Mouse (Mus musculus) embryonic facial prominence, embryonic 14.5 days (tissue): ENCODE results near the gene Tmc8. TPM values are rescaled to one million over a fixed set of nuclear protein-coding genes. Genes with fewer than 3 reads are reported as not detected.

ENCODE experiments used
- ATAC-seq: fragments of 200-750 bp; cut with Nextera tagmentation; 2 replicates; pipeline ENCODE4 v1.8.0; 2017; ENCODE audit warnings: low read depth, moderate number of reproducible peaks, moderate TSS enrichment
- DNase-seq: peaks from one replicate; pipeline ENCODE4 v3.0.0-alpha.2; 2015; ENCODE audit warnings: low spot score
- H3K27ac ChIP-seq: fragments of 300-500 bp; sonication (generic); replicated peaks from 2 replicates; pipeline ENCODE4 v1.5.1; 2014; ENCODE audit warnings: low read depth, mild to moderate bottlenecking, low read length, moderate library complexity
- H3K27me3 ChIP-seq: fragments of 300-500 bp; sonication (generic); replicated peaks from 2 replicates; pipeline ENCODE4 v1.6.1; 2014; ENCODE audit warnings: low read length; ENCODE audit not compliant: control insufficient read depth, insufficient read depth
- H3K36me3 ChIP-seq: fragments of 300-500 bp; sonication (generic); 2 replicates; pipeline ENCODE4 v1.6.1; 2014; ENCODE audit warnings: low read length, mixed read lengths; ENCODE audit not compliant: control insufficient read depth, insufficient read depth
- H3K4me1 ChIP-seq: fragments of 300-500 bp; sonication (generic); 2 replicates; pipeline ENCODE4 v1.6.1; 2014; ENCODE audit warnings: antibody characterized with exemption, low read length; ENCODE audit not compliant: control insufficient read depth, insufficient read depth
- H3K4me2 ChIP-seq: fragments of 300-500 bp; sonication (generic); 2 replicates; pipeline ENCODE4 v1.6.1; 2014; ENCODE audit warnings: low read depth, mild to moderate bottlenecking, low read length, moderate library complexity, mixed read lengths
- H3K4me3 ChIP-seq: fragments of 300-500 bp; sonication (generic); 2 replicates; pipeline ENCODE4 v1.5.1; 2014; ENCODE audit warnings: low read depth, mild to moderate bottlenecking, low read length
- H3K9ac ChIP-seq: fragments of 300-500 bp; sonication (generic); 2 replicates; pipeline ENCODE4 v1.6.1; 2014; ENCODE audit warnings: low read depth, mild to moderate bottlenecking, low read length, moderate library complexity, mixed read lengths
- H3K9me3 ChIP-seq: fragments of 300-500 bp; sonication (generic); 2 replicates; pipeline ENCODE4 v1.6.1; 2016; ENCODE audit warnings: low read length; ENCODE audit not compliant: control insufficient read depth
- WGBS: fragments of 180-500 bp; shearing (Covaris S2); extraction: QIAGEN DNeasy Blood & Tissue Kit; methylation state at CpG from one replicate; pipeline ENCODE4 v1.1.7; 2014; 5-methylcytosine and 5-hydroxymethylcytosine counted together
- polyA plus RNA-seq: library from polyadenylated mRNA; unstranded; fragments of >200 nt; fragmentation: Nextera tagmentation; extraction: Ambion mirVana; gene quantifications from 2 replicates; pipeline ENCODE4 v1.2.1, GENCODE M21; 2014

The Tmc8 gene
- polyA plus RNA-seq, 1 experiment from 2014 or later: 1.3 TPM

DNA sequence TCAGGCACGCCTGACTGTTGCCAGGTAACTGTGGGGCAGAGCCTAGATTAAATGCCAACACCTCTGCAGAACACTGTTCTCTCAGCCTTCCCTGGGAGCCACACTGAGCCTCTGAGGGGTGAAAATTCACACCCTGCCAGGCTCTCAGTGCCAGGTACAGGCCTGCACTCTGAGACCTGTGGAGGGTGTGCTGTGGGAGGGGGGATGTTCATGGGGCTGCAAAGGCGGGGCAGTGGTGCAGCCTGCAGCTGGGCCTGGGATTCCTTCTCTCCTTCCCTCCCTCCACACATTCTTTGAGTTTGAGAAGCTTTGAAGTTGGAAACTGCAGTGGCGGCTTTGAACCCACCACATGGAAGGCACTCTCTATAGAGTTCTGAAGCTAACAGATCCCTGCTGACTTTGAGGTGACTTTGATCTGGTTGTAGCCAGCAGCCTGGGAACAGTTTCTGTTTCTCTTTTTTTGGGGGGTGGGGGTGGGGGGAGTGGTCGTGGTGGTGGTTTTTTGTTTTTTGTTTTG lies 12.2 kb downstream of the Tmc8 start:
- no peak for DNase-seq
- no peak overlapping the region for H3K4me3 ChIP-seq
- no peaks in the 10 kb centered on the region for H3K9me3 ChIP-seq
- H3K4me2 ChIP-seq: no peak overlapping the region
- H3K9ac ChIP-seq: no peak overlapping the region
- H3K4me1 ChIP-seq: peaks cover 9% of the 10 kb centered on the region
- WGBS: 60% methylated on average over 4 of the region's 4 CpGs
- H3K27ac ChIP-seq: no peak overlapping the region
- no peaks in the 10 kb centered on the region for H3K27me3 ChIP-seq
- no peaks in the 10 kb centered on the region for H3K36me3 ChIP-seq
- no peak for ATAC-seq

DNA sequence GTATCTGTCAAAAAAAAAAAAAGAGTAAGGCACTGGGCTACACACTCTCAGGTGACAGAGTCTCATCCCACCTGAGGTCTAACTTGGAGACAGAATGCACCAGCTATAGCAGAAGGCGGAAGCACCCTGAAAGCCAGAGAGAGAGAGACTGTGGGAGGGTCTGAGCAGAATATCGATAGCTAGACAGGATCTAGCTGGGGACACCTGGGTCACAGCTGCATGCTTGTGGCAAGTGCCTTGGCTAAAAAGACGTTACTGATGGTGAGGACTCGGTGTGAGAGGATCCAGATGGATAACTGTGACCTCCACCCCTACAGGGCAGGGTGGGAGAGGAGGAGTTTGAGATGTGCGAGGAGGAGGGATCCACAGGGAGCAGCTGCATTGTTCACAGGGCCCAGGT lies 15.1 kb downstream of the Tmc8 start:
- Histone ChIP-seq H3K36me3 (no peaks in the 10 kb centered on the region), H3K9me3 (no peaks in the 10 kb centered on the region), H3K4me1 (peaks cover 5% of the 10 kb centered on the region), H3K9ac (no peak overlapping the region), H3K27me3 (no peaks in the 10 kb centered on the region), H3K27ac (no peak overlapping the region), H3K4me2 (no peak overlapping the region), H3K4me3 (no peak overlapping the region)
- no peak for DNase-seq
- WGBS: 45% methylated on average over 5 of the region's 5 CpGs
- ATAC-seq: no peak

DNA sequence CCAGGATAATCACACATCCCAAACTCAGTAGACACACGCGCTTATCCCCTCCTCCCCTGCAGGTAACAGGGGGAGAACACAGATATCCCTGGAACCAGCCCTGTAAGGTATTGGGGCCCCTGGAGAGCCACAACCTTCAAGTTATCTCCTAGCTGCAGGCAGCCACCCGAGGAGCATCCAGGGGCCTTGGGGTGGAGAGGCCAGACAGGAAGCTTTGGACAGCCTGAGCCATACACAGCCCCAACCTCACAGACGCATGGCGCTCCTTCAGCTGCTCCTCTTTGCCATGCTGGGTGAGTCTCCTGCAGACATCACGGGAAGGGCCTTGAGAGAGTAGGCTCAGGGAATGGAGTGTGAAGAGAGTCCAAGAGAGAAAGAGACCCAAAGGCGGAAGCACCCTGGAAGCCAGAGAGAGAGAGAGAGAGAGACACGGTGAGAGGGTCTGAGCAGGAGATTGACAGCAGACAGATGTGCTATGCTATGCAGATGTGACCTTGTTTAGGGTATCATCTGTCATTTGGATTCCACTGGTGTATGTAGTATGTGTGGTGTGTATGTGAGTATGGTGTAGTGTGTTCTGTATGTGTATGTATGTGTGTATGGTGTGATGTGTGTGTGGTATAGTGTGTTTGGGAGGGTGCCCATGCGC lies 15.8 kb downstream of the Tmc8 start, which contains the start of gene 6030468B19Rik:
TSS of gene 6030468B19Rik (plus strand) at position 150 of the 649 bp plus-strand sequence.
- DNase-seq: no peak
- no peak within 1 kb of the TSS for H3K9ac ChIP-seq

GRCm38 (mm10) chr11:117798160-117798541 lies 16.3 kb downstream of the Tmc8 start:
- no peak overlapping the region for H3K4me2 ChIP-seq
- no peaks in the 10 kb centered on the region for H3K4me1 ChIP-seq
- whole genome bisulfite sequencing: 43% methylated on average over 2 of the region's 2 CpGs
- no peaks in the 10 kb centered on the region for H3K36me3 ChIP-seq
- H3K9ac ChIP-seq: no peak overlapping the region
- H3K27ac ChIP-seq: no peak overlapping the region
- DNase-seq (no peak), ATAC-seq (no peak)
- no peak overlapping the region for H3K4me3 ChIP-seq
- H3K27me3 ChIP-seq: no peaks in the 10 kb centered on the region
- no peaks in the 10 kb centered on the region for H3K9me3 ChIP-seq

More for the DNA sequence above, 15.8 kb downstream of the Tmc8 start, which contains the start of gene 6030468B19Rik:
- Histone ChIP-seq H3K9me3 (no peaks in the 10 kb centered on the region), H3K4me1 (peaks cover 1% of the 10 kb centered on the region), H3K36me3 (no peaks in the 10 kb centered on the region), H3K27ac (no peak within 1 kb of the TSS), H3K4me2 (no peak within 1 kb of the TSS), H3K4me3 (no peak within 1 kb of the TSS), H3K27me3 (no peaks in the 10 kb centered on the region)
- no peak; the same call in 1 of the 2 replicates for ATAC-seq
- 50% methylated on average over 9 of the region's 9 CpGs for WGBS

GRCm38 (mm10) chr11:117799174-117799573 lies 17.3 kb downstream of the Tmc8 start:
- no peak overlapping the region for H3K27ac ChIP-seq
- no peak overlapping the region for H3K9ac ChIP-seq
- H3K27me3 ChIP-seq: no peaks in the 10 kb centered on the region
- H3K36me3 ChIP-seq: no peaks in the 10 kb centered on the region
- ATAC-seq (no peak), DNase-seq (no peak)
- H3K4me1 ChIP-seq: no peaks in the 10 kb centered on the region
- WGBS: 68% methylated on average over 5 of the region's 5 CpGs
- H3K4me3 ChIP-seq: no peak overlapping the region
- no peaks in the 10 kb centered on the region for H3K9me3 ChIP-seq
- no peak overlapping the region for H3K4me2 ChIP-seq

DNA sequence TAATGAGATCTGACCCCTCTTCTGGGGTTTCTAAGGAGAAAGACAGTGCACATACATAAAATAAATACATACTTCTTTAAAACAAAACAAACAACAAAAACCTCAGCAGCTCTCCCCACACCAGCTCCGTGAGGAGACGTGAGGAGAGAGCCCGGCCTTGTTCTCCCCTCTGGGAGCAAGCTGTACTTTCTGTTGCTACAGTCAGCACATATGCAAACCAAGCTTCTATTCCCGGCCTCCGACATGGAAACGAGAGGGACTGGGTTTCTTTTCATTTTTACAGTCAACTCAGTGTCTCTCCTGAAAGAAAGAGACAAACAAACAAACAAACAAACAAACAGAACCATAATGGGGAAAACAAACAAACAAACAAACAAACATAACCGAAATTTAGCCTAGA lies 18.2 kb downstream of the Tmc8 start:
- H3K4me3 ChIP-seq: no peak overlapping the region
- no peaks in the 10 kb centered on the region for H3K36me3 ChIP-seq
- no peak overlapping the region for H3K9ac ChIP-seq
- 73% methylated on average over 7 of the region's 7 CpGs for WGBS
- ATAC-seq (no peak), DNase-seq (no peak)
- H3K9me3 ChIP-seq: no peaks in the 10 kb centered on the region
- no peak overlapping the region for H3K4me2 ChIP-seq
- H3K4me1 ChIP-seq: no peaks in the 10 kb centered on the region
- H3K27me3 ChIP-seq: no peaks in the 10 kb centered on the region
- H3K27ac ChIP-seq: no peak overlapping the region

DNA sequence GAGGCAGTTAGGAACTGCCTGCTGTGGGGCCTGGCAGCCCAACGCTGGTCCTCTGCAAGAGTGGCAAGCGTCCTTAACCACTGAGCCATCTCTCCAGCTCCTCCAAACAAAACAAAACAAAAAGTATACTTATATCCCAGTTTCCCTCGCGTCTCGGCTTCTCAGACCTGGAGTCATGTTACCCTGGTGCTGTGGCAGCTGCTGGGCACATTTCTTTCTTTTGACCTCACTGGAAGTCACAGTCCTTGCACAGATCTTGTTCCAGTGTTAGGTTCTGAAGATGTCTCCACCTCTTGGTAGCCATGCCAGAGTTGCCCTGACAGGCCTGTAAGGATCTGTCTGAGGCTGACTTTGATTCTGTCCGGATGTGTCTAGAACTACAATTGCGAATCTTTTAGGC lies 19.8 kb downstream of the Tmc8 start:
- no peak for ATAC-seq
- no peaks in the 10 kb centered on the region for H3K36me3 ChIP-seq
- no peak overlapping the region for H3K9ac ChIP-seq
- H3K27ac ChIP-seq: no peak overlapping the region
- WGBS: 53% methylated on average over 7 of the region's 7 CpGs
- H3K27me3 ChIP-seq: no peaks in the 10 kb centered on the region
- H3K9me3 ChIP-seq: no peaks in the 10 kb centered on the region
- no peak for DNase-seq
- H3K4me3 ChIP-seq: no peak overlapping the region
- H3K4me2 ChIP-seq: no peak overlapping the region
- H3K4me1 ChIP-seq: no peaks in the 10 kb centered on the region

DNA sequence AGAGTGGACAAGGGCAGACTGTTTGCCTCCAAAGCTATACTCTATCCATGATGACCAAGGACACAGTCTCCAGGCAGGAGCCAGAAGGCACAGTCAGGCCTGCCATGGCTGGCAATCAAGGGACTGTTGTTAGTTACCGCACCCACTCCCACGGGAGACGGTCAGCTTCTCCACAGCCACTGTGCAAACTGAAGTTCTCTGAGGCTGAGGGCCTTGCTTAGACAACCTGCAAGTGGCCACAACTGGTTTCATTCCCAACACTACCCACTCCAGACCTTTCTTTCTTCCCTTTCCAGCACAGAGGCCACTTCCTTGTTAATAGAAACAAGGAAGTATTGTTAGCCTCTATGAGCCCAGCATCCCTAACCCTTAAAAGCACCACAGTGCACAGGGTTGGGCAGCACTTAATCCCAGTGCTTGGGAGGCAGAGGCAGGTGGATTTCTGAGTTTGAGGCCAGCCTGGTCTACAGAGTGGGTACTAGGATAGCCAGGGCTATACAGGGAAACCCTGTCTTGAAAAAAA lies 21.4 kb downstream of the Tmc8 start:
- DNase-seq: no peak
- ATAC-seq: no peak
- WGBS: 93% methylated on average over 3 of the region's 3 CpGs
- H3K4me1 ChIP-seq: no peaks in the 10 kb centered on the region
- no peaks in the 10 kb centered on the region for H3K27me3 ChIP-seq
- H3K9me3 ChIP-seq: no peaks in the 10 kb centered on the region
- no peak overlapping the region for H3K4me2 ChIP-seq
- no peak overlapping the region for H3K9ac ChIP-seq
- no peak overlapping the region for H3K27ac ChIP-seq
- H3K4me3 ChIP-seq: no peak overlapping the region
- H3K36me3 ChIP-seq: no peaks in the 10 kb centered on the region

DNA sequence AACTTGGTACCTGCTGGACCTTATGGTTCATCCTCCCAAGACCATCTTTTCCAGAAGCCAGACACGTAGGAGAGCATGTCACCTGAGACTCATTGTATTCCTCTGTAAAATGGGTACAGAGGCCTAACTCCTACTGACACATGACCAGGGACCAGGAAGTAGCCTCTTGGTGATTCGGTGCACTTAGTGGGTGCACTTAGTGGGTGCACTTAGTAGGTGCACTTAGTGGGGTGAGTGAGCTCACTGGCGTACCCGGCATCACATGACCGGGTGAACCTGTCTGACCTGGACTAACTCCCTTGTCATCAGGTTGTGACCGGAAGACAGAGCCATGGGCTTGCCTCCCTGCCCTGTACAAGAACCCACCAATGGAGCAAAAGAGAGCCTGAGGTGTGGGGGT lies 24.9 kb downstream of the Tmc8 start:
- Histone ChIP-seq H3K4me1 (peaks cover 5% of the 10 kb centered on the region; the same call in 1 of the 2 replicates), H3K27me3 (no peaks in the 10 kb centered on the region), H3K27ac (no peak overlapping the region), H3K36me3 (no peaks in the 10 kb centered on the region), H3K4me3 (no peak overlapping the region), H3K9ac (no peak overlapping the region), H3K9me3 (no peaks in the 10 kb centered on the region), H3K4me2 (no peak overlapping the region)
- DNase-seq (no peak), ATAC-seq (no peak)
- 91% methylated on average over 6 of the region's 6 CpGs for WGBS
